ENCODE assay signal across 10 mouse cellular contexts in the genomic region with DNA sequence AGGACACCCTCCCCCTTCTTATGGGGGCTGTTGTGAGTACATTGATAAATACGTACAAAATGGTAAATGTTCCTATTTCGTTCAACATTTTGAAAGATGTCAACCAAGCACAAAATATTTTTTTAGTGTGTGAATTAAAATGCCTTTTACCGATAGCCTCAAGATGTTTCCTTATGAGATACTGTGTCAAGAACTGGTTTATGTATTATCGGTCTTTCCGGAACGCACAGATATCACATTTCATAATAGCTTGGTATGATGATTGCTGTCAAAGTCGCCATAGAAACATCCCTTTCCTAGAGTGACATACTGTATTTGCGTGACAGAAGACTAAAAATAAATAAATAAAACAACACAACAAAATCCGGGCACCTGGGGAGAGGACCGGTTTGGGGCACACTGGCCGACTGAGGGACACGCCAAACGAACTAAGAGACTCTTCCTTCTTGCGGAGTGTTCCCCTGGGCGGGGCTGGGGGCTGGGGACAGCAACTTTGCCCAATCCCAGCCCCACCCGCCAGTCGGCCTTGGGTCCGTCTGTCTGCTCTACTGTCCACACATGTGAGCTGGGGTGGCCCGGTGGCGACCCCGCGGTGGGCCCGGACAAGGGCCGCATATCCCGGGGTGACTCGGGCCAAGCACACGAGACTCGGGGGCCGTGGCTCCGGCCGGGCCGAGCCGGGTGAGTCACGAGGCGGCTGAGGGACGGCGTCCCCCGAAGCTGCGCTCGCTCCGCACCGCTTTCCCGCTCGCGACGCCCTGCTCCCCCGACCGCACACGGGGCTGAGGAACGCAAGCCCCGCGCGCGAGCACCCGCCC. TPM values are rescaled to one million over a fixed set of nuclear protein-coding genes. Genes with fewer than 3 reads are reported as not detected.
DNase-seq lines count a peak whose midpoint lies in the region; ATAC-seq and TF ChIP-seq lines count a peak whose summit lies in the region.
"Had no signal": no experiment of that assay in that cellular context is flagged by ENCODE, and none has a peak within 500 bp of the region (broad histone marks: within the 10 kb centered on the region; RNA-seq: fewer than 3 reads in every experiment).

No protein-coding gene starts in this region.

- peak overlapping the region; percentile 100 for H3K4me2 ChIP-seq in kidney, embryonic 14.5 days (replicated peaks; ENCODE audit: low read depth, low read length)
- peak overlapping the region; percentile 97 for H3K4me2 ChIP-seq in liver, embryonic 16.5 days (ENCODE audit: low read depth, low read length)

- peak; percentile 85 for ATAC-seq in kidney, embryonic 14.5 days (ENCODE audit: low FRiP score, low TSS enrichment)
- ATAC-seq in liver, embryonic 16.5 days (ENCODE audit: low read depth): peak; percentile 59

- no peak overlapping the region for H3K27ac ChIP-seq in kidney, embryonic 14.5 days (ENCODE audit: low read depth, low read length)
- no peak overlapping the region for H3K27ac ChIP-seq in MEL (ENCODE audit: control insufficient read depth, low read depth, low read length)
- H3K27ac ChIP-seq in cortical plate, adult 2 months (ENCODE audit: insufficient read depth, low read length): no peak overlapping the region
- H3K27ac ChIP-seq in liver, embryonic 16.5 days (ENCODE audit: low read length): no peak overlapping the region

- H3K36me3 ChIP-seq in kidney, embryonic 14.5 days (ENCODE audit: control insufficient read depth, insufficient read depth, low read length): no peaks in the 10 kb centered on the region
- peaks cover 0 to 5% of the 10 kb centered on the region in 2 experiments; a peak in 2 of 4 replicates for H3K36me3 ChIP-seq in MEL (ENCODE audit: control insufficient read depth in 1 of 2, insufficient read depth in 2 of 2, low read length in 2 of 2)
- H3K36me3 ChIP-seq in liver, embryonic 16.5 days (ENCODE audit: control insufficient read depth, insufficient read depth): no peaks in the 10 kb centered on the region
- no peaks in the 10 kb centered on the region for H3K36me3 ChIP-seq in splenic B cell, adult 2 months (ENCODE audit: control insufficient read depth, insufficient read depth, low read length, poor library complexity, severe bottlenecking)

- no peaks in the 10 kb centered on the region; the same call in 1 of the 2 replicates for H3K79me2 ChIP-seq in MEL (ENCODE audit: control insufficient read depth, insufficient read depth, low read length, poor library complexity)

- H3K27me3 ChIP-seq in kidney, embryonic 14.5 days (ENCODE audit: control insufficient read depth, insufficient read depth, low read length): peaks cover 33% of the 10 kb centered on the region
- H3K27me3 ChIP-seq in MEL (ENCODE audit: control insufficient read depth in 1 of 2, insufficient read depth in 2 of 2, low read length in 2 of 2): no peaks in the 10 kb centered on the region
- peaks cover 25% of the 10 kb centered on the region for H3K27me3 ChIP-seq in liver, embryonic 16.5 days (ENCODE audit: control insufficient read depth, insufficient read depth, low read depth, low read length)
- H3K27me3 ChIP-seq in splenic B cell, adult 2 months (ENCODE audit: control insufficient read depth, insufficient read depth, low read length, poor library complexity, severe bottlenecking): peaks cover 2% of the 10 kb centered on the region

- H3K4me1 ChIP-seq in kidney, embryonic 14.5 days (ENCODE audit: control insufficient read depth, insufficient read depth, low read length): peaks cover 5% of the 10 kb centered on the region; the same call in 1 of the 2 replicates
- H3K4me1 ChIP-seq in MEL (ENCODE audit: control insufficient read depth in 1 of 2, insufficient read depth in 2 of 2, low read length in 2 of 2): peaks cover 0 to 3% of the 10 kb centered on the region in 2 experiments; a peak in 1 of 4 replicates
- no peaks in the 10 kb centered on the region for H3K4me1 ChIP-seq in cortical plate, adult 2 months (ENCODE audit: control insufficient read depth, insufficient read depth, low read length)
- H3K4me1 ChIP-seq in liver, embryonic 16.5 days (ENCODE audit: control insufficient read depth, low read depth, low read length): peaks cover 5% of the 10 kb centered on the region; the same call in 1 of the 2 replicates

- no peak for TF ChIP-seq RAD21 in MEL (IDR thresholded peaks at IDR 0.05; ENCODE audit: low read depth, low read length)

- H3K9me3 ChIP-seq in kidney, embryonic 14.5 days (ENCODE audit: control insufficient read depth, low read length): no peaks in the 10 kb centered on the region
- no peaks in the 10 kb centered on the region for H3K9me3 ChIP-seq in MEL (replicated peaks; ENCODE audit: insufficient read depth, low read length)
- H3K9me3 ChIP-seq in liver, embryonic 16.5 days (replicated peaks; ENCODE audit: control insufficient read depth, low read length): no peaks in the 10 kb centered on the region

- peak in 1 of 2 experiments; percentile 55; a peak in 1 of 4 replicates for TF ChIP-seq EP300 in MEL (IDR thresholded peaks at IDR 0.05; ENCODE audit: low read depth in 1 of 2, low read length in 2 of 2)

- peak overlapping the region; percentile 56 for H3K4me3 ChIP-seq in kidney, embryonic 14.5 days (ENCODE audit: low read length)
- H3K4me3 ChIP-seq in MEL (ENCODE audit: control insufficient read depth in 1 of 2, insufficient read depth in 1 of 2, low read depth in 2 of 2, low read length in 2 of 2): peak overlapping the region; percentile 62 to 68
- peak overlapping the region; percentile 43 for H3K4me3 ChIP-seq in cortical plate, adult 2 months (ENCODE audit: insufficient read depth, low read length)
- peak overlapping the region; percentile 61 for H3K4me3 ChIP-seq in liver, embryonic 16.5 days (ENCODE audit: low read depth, low read length)

- DNase-seq in kidney, adult 9 months: no peak
- DNase-seq in MEL (ENCODE audit: low read depth, low spot score): peak; percentile 64
- peak; percentile 29 for DNase-seq in heart, postnatal 4 days
- DNase-seq in splenic B cell, adult 2 months (ENCODE audit: low read depth, low spot score): peak; percentile 12
- DNase-seq in right cerebral cortex, adult 18-20 months: no peak

- no peak for TF ChIP-seq CTCF in MEL (IDR thresholded peaks at IDR 0.05 in 2 of 3, conservative IDR thresholded peaks at IDR 0.05 in 1 of 3; ENCODE audit: control insufficient read depth in 1 of 3, insufficient read depth in 1 of 3, low read depth in 2 of 3, low read length in 3 of 3, poor library complexity in 1 of 3, severe bottlenecking in 1 of 3)
- no peak for TF ChIP-seq CTCF in cortical plate, adult 2 months (IDR thresholded peaks at IDR 0.05; ENCODE audit: extremely low read depth, insufficient read depth, low read length)

- WGBS in kidney, embryonic 14.5 days: 6% methylated on average over 51 of the region's 55 CpGs
- 5% methylated on average over 51 of the region's 55 CpGs for WGBS in liver, embryonic 16.5 days (ENCODE audit: insufficient replicate concordance)

- no peak for TF ChIP-seq POLR2A in MEL (IDR thresholded peaks at IDR 0.05; ENCODE audit: control insufficient read depth in 1 of 2, insufficient read depth in 1 of 2, low read depth in 1 of 2, low read length in 2 of 2, poor library complexity in 1 of 2)
- TF ChIP-seq POLR2A in cortical plate, adult 2 months (IDR thresholded peaks at IDR 0.05; ENCODE audit: extremely low read depth, insufficient read depth, low read length): no peak

- H3K9ac ChIP-seq in kidney, embryonic 14.5 days (ENCODE audit: low read depth, low read length): peak overlapping the region; percentile 58
- H3K9ac ChIP-seq in MEL (ENCODE audit: control insufficient read depth, low read depth, low read length, poor library complexity, severe bottlenecking): peak overlapping the region; percentile 89
- H3K9ac ChIP-seq in liver, embryonic 16.5 days (ENCODE audit: low read depth, low read length): peak overlapping the region; percentile 54

TF ChIP-seq in MEL, 35 proteins besides CTCF, POLR2A, EP300 and RAD21:
- TF ChIP-seq CHD2 (IDR thresholded peaks at IDR 0.05; ENCODE audit: low read length): no peak
- peak; percentile 72 for TF ChIP-seq SIN3A (IDR thresholded peaks at IDR 0.05; ENCODE audit: low read length)
- peak; percentile 64 for TF ChIP-seq GATA1 (IDR thresholded peaks at IDR 0.05; ENCODE audit: low read depth, low read length)
- peak; percentile 54; the same call in 1 of the 2 replicates for TF ChIP-seq RCOR1 (IDR thresholded peaks at IDR 0.05; ENCODE audit: low read depth, low read length)
- TF ChIP-seq ETS1 (IDR thresholded peaks at IDR 0.05; ENCODE audit: low read depth, low read length): 0 out of 2 replicates have a peak, but pooled peaks have one; percentile 44
- peak; percentile 40; the same call in 1 of the 2 replicates for TF ChIP-seq MXI1 (IDR thresholded peaks at IDR 0.05; ENCODE audit: low read depth, low read length)
- no peak for TF ChIP-seq CHD1 (IDR thresholded peaks at IDR 0.05; ENCODE audit: low read depth, low read length)
- peak; percentile 37; the same call in 1 of the 2 replicates for TF ChIP-seq TCF12 (IDR thresholded peaks at IDR 0.05; ENCODE audit: low read depth, low read length)

RNA-seq across cellular contexts. Expression of a gene that starts 34.9 kb away (rescaled TPM):
- not detected in 2 replicates for polyA plus RNA-seq in kidney, embryonic 14.5 days (2014; fragmentation: Nextera tagmentation; extraction: Ambion mirVana)
- not detected in 2 replicates for total RNA-seq in MEL (2012; rRNA removed)
- not detected for polyA plus RNA-seq in MEL (2012; ENCODE audit: insufficient read depth in 1 of 2, insufficient read length in 2 of 2, low read depth in 1 of 2, low replicate concordance in 2 of 2, missing spikeins in 1 of 2)
- polyA plus RNA-seq in cortical plate, adult 2 months (2012; rRNA removed): not detected in 2 replicates
- total RNA-seq in heart, postnatal 4 days (2021): not detected
- polyA plus RNA-seq in liver, embryonic 16.5 days (2015; fragmentation: Nextera tagmentation; extraction: Ambion mirVana): not detected in 2 replicates
- total RNA-seq: adrenal gland, postnatal 4 days had no signal
- polyA plus RNA-seq: large intestine, adult 2 months had no signal

Comparison
In these comparisons a context has a peak if more than half of its experiments do, and no peak if none do; other contexts are left out.
1. DNase-seq: peak in MEL (single experiment), heart, postnatal 4 days (single experiment) and splenic B cell, adult 2 months (single experiment); none in kidney, adult 9 months (single experiment) and right cerebral cortex, adult 18-20 months (single experiment).
2. Peak in every context shown above with its lines, with median percentiles within 50 percentile points of each other: H3K4me3 ChIP-seq and H3K9ac ChIP-seq.